Mouse (Mus musculus) right cerebral cortex, adult 2 months (tissue): ENCODE results near the gene Psmd9.
"Not testable (repeated sequence)": the region's sequence is repeated elsewhere in the genome, so short reads cannot be mapped to it uniquely, and the experiment has no call there.

Experiments used
- DNase-seq, 2 experiments: peaks; one replicate each; pipeline ENCODE4 v3.0.0; 2021 to 2022; ENCODE audit warnings: low spot score in 2 of 2

The Psmd9 gene

GRCm38 (mm10) chr5:123190912-123191311, 21.7 kb downstream of the Psmd9 start:
- DNase-seq, result no peak

GRCm38 (mm10) chr5:123191427-123191826, 22.2 kb downstream of the Psmd9 start:
- DNase-seq, result no peak

DNA sequence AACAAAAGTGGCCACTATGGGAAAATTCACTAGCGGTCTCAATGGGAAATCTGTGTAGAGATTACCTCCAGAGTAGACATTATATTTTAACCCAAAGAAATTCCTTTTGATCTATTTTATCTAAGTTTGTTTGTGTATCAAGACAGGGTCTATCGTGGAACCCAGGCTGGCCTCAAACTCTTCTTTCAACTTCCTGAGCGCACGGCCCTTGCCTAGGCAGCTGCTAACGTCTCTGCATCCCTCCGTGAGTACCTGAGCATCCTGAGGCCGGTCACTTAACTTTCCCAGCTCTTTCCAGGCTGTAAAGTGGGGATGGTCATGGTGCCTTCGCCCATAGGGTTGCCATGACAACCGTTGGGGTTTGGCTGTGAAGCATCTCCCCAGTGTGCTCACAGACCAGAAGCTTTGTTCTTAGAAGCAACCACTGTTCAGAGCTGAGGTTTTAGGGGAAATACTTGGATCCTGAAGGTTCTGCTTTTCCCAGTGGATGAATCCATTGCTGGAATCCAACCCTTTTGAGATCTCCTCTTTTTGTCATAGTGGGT, 23.5 kb downstream of the Psmd9 start:
- no peak for DNase-seq

- DNase-seq, result no peak
Observed at GRCm38 (mm10) chr5:123193436-123193835, 24.2 kb downstream of the Psmd9 start.

- DNase-seq, result no peak
Observed at GRCm38 (mm10) chr5:123194856-123195255, 25.6 kb downstream of the Psmd9 start.

GRCm38 (mm10) chr5:123195500-123196000, 26.3 kb downstream of the Psmd9 start:
- DNase-seq, result no peak

DNA sequence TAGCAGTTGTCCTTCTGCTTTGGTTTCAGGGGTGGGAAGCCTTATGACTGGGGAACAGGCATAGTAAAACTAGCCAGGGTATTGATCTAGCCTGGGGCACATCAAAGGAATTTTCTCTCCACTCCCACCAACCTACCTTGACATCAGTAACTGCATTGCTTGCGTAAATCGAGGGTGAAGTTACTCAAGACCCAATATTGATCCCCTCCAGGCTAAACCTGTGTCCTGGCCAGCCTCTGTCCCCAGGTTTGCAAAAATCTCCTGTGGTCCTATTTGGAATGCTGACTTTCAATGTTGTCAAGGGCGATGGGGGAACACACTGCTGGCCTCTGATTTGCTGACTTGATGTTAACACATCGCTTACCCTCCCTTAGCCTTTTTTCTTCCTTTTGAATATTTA, 27.5 kb downstream of the Psmd9 start:
- no peak for DNase-seq

- DNase-seq, result no peak
Observed at GRCm38 (mm10) chr5:123198523-123198922, 29.3 kb downstream of the Psmd9 start.

GRCm38 (mm10) chr5:123200816-123201522, 31.8 kb downstream of the Psmd9 start:
- DNase-seq, result not testable (repeated sequence)

- no peak for DNase-seq
Observed at GRCm38 (mm10) chr5:123201523-123201892, 32.3 kb downstream of the Psmd9 start.

DNA sequence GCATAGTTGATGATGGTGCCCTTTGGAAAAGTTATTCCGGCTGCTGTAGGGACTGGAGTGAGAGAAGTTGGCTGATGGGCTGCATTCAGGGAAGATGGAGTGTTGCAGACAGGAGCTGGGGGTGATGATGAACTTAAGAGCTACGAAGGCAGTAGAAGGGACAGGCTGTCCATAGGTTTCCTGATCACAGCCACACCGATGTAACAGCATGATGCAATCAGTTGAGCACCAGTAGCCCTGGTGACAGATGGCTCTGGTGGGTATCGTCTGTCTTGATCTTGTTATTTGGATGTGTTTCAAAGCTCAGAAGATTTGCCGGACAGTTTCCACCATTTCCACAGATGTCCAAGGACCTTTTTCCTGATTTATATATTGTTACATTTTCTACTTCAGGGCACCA, 32.8 kb downstream of the Psmd9 start:
- no peak for DNase-seq

DNA sequence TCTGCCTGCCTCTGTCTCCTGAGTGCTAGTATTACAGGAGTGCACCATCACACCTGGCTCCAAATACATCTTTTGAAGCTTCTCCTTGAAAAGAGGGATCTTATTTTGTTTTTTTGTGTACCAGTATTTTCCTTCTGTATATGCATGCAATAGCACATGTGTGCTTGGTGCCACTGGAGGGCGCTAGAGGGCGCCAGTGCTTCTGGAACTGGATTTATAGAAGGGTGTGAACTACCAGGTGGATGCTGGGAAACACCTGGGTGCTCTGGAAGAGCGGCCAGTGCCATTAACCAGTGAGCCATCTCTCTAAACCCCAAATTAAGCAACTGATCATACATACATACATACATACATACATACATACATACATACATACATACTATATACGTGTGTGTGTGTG, 33.6 kb downstream of the Psmd9 start:
- DNase-seq, result not testable (repeated sequence)

DNA sequence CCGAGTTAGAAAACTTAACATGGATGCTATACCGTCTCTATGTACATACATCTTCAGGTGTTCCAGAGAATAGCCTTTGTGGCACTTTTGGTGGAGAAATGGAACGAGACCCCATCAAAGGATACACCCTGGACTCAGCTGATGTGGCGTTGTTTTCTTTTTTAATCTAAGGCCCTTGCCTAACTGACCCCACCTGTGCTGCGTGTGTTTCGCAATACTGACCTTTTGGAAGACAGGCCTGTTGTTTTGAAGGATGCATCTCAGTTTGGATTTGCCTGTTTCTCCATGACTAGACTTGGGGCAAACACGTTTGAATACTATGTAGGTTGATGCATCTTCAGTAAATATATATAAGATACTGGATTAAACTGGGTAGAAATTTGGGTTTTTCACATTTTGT, 34.4 kb downstream of the Psmd9 start:
- not testable (repeated sequence) for DNase-seq

- not testable (repeated sequence) for DNase-seq
Observed at GRCm38 (mm10) chr5:123222346-123223050, 53.3 kb downstream of the Psmd9 start.

GRCm38 (mm10) chr5:123223051-123223410, 53.8 kb downstream of the Psmd9 start:
- DNase-seq, result no peak

DNA sequence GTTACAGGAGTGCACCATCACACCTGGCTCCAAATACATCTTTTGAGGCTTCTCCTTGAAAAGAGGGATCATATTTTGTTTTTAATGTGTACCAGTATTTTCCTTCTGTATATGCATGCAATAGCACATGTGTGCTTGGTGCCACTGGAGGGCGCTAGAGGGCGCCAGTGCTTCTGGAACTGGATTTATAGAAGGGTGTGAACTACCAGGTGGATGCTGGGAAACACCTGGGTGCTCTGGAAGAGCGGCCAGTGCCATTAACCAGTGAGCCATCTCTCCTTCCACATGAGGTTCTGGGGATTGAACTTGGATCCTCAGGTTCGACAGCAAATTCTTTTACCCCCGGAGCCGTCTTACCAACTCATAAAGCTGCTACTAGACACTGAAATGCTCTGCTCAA, 54.6 kb downstream of the Psmd9 start:
- DNase-seq, result not testable (repeated sequence)

- no peak for DNase-seq
Observed at GRCm38 (mm10) chr5:123226851-123227250, 57.6 kb downstream of the Psmd9 start.

GRCm38 (mm10) chr5:123227762-123228523, 58.7 kb downstream of the Psmd9 start:
- DNase-seq, result peak; percentile 98 to 99

DNA sequence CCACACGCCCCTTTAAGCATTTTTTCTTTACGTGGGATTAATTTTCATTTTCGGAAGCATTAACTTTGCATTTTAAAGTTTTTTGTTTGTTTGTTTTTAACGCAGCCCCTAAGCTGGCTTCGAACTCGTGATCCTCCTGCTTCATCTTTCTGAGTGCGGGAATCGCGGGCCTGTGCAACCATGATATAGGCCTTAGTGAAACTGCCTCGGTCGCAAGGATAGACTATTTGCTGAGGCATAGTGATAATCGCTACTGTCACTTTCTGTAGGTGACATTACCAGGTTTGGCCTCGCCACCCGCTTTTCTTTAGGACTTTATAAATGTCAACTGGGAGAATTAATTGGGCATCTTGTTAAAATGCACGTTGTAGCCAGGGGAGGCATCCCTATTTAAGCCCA, 59.3 kb downstream of the Psmd9 start:
- DNase-seq, result no peak

GRCm38 (mm10) chr5:123229296-123229695, 60.1 kb downstream of the Psmd9 start:
- no peak for DNase-seq

GRCm38 (mm10) chr5:123232180-123232579, 63.0 kb downstream of the Psmd9 start:
- no peak for DNase-seq

- DNase-seq, result peak; percentile 43 to 48
Observed at GRCm38 (mm10) chr5:123235731-123236130, 66.5 kb downstream of the Psmd9 start.
